Mouse (Mus musculus) stomach, postnatal 0 days (tissue): ENCODE measurements around the gene Pced1b.

Source experiments
- CTCF ChIP-seq: IDR thresholded peaks from 2 replicates; pipeline ENCODE4 v1.5.1; 2016; ENCODE audit warnings: antibody characterized with exemption, low read depth, mild to moderate bottlenecking, moderate library complexity
- EP300 ChIP-seq: optimal IDR thresholded peaks from 2 replicates; pipeline ENCODE3; 2016; ENCODE audit warnings: antibody characterized with exemption

- no peak for TF ChIP-seq EP300
- TF ChIP-seq CTCF, result no peak
These were observed 35.0 kb downstream of the Pced1b start for GRCm38 (mm10) chr15:97281712-97282571.
